Mouse (Mus musculus): Measurements from ENCODE around the gene Cacna1d.

Gene Cacna1d

DNA sequence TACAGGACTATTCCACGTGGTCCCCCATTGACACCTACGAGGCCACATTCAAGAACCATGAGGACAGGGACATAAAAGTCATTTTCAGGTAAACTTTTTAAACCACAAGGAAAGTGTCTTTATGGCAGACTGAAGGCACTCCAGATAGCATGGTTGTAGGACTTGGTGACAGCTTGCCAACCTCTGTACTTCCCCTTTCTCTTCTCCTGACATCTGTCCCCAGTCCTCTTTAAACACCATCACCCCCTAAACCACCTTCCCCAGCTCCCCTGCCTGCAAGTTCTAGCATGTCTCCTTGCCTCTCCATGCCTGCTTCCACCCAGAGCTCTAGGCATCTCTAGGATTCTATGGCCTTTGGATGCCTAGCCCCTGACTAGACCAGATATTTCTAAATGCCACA, 426.4 kb downstream of the Cacna1d start:
- DNase-seq: no peak

DNA sequence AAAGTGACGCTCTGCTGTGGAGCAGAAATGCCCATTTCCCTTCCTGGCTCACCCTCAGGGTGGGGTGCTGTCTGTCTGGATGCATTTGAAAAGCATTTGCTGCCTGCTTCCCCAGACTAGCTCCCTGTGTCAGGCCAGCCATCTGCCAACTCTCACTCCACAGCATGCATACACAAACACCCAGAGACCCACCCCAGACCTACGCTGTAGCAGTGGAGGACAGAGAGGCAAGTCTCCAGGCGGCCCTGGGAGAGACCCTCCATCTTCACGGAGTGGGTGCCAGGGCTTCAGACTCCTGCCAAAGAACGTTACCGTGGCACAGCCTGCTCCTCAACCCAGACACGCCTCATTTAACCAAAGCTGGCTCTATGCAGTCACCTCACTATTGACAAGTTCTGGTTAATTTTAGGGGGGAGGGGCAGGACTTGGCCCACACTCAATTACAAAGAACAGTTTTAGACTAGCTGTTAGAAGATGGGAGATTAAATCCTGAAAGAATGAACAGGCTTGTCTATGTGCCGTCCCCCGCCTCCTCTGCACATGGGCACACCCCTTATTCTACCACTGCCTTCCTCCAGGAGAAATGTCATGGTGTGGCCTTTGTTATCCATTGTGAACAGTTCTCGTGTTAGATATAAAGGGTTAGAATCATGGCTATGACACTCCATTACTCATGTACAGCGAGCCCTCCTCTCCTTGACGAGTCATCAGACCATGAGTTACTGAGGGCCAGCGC, 435.1 kb downstream of the Cacna1d start:
- no peak for DNase-seq

DNA sequence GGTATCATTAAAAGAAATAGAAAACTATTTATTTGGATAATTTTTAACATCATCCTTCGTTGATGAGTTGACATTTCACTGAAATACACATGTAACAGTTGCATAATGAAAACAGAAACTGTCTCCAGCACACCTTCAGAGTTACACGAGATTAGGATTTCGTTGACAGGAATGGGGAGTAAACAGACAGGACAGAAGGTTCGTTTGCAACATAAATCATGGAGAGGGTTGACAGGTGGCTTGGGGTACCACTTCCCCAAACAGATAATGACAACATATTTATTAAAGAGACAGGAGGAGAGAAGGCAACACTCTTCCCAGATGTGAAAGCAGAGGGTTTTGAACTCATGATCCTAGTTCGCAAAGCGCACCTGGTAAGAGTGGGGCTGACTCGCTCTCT, 436.3 kb downstream of the Cacna1d start:
- DNase-seq: no peak

DNA sequence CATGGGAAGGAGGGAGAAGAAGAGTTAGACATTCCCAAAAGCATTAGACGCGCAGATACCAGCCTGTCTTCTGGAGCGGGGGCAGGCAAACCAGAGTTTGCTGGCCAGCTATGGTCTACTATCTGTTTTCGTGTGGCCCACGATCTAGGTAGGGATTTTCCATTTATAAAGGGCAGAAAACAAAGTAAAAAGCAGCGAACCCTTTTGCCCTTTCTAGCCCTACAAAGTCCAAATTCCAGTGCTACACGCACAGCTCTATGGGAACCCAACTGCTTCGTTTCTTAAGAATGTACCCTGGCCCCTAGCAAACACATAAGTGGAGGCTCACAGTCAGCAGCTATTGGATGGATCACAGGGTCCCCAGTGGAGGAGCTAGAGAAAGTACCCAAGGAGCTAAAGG, 441.0 kb downstream of the Cacna1d start:
- DNase-seq: no peak

DNA sequence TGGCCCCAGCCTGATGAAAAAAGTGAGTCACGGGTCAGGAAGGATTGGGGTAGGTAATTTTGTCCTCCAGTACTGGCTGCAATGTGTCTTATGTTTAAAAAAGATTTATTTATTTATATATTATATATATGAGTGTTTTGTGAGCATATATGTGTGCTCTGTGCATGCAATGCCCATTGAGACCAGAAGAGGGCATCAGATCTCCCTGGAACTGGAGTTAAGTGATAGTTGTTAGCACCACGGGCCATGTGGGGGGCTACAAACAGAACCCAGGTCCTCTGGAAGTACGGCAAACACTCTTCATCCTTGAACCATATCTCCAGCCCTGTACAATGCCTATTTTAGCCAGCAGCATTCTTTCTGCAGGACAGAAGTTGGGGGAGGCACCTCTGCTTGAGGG, 443.2 kb downstream of the Cacna1d start:
- no peak for DNase-seq

DNA sequence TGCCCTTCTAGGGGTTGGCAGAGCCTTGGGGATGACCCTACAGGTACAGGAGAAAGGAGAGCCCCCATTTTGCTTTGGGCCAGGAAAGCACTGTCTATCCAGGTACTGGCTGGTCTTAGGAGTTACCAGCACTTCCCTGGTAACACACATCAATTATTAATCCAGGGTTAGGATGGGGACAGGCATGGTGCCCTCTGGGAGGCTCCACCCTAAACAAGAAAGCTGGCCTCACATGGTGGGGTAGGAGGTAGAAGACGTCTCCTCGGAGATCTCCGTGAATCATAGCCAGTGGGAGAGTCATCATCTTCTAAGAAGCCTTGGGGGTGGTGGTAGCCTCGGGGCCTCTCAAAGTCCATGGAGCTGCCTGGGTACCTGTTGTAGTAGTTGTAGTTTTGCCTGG, 444.3 kb downstream of the Cacna1d start:
- no peak for DNase-seq

DNA sequence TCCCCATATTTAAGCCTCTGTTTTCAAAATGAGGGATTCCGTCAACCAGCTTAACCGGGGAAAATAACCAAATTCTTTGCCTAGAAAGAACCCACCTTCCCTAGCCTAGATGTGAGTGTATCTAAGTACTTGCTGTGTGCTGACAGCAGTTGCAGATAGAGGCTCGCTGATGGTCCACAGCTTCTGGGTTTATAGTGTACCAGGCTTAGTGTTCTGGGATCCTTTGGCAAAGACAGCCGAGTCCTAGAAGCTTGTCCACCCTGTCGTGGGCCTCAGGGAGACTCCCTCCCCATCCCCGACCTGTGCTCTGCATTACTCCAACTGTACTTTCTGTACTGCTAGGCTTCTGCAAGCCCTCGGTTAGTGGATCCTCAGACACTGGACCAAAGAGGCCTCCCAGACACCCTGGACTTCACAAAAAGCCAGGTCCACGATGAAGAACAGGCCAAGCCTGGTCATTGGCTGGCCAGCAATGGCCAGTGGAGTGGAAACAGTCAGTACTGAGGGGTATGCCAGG, 445.5 kb downstream of the Cacna1d start:
- no peak for DNase-seq

DNA sequence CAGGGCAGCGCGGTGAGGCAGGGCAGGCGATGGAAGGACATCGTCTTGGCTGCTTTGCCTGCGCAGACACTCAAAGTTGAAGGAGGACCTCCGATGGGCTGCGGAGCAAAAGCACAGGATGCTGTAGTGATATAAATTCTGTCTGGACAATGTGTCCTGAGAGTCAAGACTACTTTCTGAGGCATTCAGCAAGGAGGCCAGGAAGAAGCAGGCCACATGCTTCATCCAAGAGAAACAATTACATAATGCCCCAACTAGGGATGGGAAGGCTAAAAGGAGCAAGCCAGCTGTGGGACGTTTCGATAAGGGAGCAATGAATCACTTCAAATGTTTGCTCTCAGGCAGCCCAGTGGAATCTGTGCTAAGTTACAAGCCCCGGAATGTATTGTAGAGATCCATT, 446.0 kb downstream of the Cacna1d start:
- DNase-seq: no peak

DNA sequence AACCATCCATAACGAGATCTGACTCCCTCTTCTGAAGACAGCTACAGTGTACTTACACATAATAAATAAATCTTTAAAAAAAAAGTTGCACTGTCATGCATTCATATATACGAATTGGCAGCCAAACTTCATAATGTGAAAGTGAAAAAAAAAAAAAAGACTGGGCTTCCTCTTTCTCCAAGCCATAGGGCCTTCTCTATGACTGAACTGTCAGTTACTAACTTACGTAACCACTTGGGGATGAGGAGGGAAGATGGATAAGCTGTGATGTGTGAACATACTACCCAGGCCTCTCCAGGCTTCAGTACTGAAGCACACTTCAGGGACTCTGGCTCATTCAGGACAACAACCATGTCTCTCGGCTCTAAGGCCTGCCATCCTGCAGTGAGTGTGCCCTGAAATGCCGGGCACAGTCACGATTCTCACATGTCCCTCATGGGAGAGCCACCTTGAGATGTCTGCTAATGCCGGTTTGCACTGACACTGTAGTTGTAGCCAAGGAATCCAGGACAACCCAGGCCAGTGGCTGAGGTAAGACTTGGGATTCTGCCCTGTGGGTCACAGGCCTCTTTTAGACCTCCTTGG, 447.8 kb downstream of the Cacna1d start:
- no peak for DNase-seq

DNA sequence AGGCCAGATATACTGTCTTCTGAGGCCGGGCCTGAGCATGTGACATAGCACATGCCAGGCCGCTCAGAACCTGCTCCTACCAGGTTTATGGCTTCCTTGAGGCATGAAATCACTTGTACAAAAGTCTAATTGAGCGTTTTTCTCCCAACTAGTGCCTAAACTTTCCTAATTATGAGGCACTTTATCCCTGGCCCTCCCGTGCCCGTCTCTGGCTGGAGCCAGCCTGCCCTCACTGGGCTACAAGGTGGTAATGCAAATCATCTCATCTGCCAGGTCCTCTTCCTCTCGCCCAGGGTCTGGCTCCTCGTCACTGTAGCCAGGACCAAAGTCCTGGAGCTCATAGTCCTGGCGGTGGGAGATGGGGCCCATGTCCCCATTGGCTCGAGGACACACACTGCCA, 449.4 kb downstream of the Cacna1d start:
- DNase-seq: no peak

DNA sequence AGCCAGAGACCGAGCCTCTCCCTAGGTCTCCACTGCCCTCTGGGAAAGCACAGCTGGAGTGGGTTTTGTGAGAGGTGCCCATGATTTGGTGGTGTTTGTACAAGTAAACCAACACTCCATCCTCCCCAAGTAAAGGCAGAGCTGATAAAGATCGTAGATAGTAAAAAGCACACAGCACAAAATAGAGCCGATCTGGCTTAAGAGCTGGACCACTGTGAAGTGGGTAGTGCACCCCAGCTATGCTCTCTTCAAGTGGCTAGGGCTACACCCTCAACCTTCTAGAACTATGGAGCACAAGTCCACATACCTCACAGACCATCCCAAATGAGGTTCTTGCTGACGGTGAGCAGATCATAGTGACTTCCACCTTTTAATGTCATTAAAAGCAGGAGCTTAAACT, 451.8 kb downstream of the Cacna1d start:
- no peak for DNase-seq

DNA sequence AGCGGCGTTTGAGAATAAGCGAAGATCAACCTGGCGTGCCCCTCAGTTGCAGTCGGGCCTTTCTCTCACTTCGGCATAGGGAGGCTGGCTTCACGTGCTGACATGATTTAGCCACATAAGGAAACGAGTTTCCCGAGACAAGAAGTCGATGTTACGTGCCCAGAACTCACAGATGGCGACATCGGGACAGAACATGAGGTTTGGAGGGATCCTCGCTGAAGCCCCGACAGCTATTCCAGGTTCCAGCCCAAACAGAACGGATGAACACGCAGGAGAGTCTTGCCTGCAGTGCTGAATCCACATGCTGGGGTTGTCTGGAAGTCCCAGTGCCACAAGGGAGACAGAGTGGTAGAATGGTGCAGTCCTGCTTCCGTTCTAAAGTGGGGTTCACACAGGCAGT, 452.8 kb downstream of the Cacna1d start:
- no peak for DNase-seq

DNA sequence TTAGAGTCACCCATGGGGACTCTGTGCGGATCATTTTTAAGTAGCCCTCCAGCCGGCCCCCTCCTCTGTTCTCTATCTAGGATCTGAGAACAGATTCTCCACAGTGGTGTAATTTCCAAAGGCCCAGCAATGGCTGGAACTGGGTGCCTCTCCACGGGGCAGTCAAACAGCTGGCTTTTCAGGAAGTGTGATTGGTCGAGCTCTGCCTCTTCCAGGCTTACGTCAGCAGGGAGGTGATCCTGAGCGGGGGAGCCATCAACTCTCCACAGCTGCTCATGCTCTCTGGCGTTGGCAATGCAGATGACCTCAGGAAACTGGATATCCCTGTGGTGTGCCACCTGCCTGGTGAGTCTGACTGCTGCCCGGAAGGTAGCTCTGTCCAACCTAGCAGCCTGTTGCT, 457.9 kb downstream of the Cacna1d start:
- DNase-seq: no peak

DNA sequence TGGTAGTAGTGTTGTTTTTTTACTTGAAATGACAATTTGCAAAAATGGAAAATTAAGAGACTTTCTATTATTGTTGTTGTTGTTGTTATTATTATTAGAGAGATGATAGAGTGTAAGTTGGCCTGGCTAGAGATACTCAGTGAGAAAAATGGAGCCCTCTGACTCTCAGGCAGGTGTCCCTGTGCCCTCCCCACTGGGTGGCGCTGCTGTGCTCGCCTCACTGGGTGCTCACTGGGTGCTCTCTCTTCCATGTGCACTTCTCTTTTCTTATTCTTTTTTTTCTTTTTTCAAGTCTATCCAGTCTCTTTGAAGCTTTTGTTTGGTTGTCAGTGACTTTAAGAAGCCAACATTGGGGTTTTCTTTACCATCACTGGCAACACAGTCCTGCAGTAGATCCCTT, 463.9 kb downstream of the Cacna1d start:
- peak; percentile 46 for DNase-seq

DNA sequence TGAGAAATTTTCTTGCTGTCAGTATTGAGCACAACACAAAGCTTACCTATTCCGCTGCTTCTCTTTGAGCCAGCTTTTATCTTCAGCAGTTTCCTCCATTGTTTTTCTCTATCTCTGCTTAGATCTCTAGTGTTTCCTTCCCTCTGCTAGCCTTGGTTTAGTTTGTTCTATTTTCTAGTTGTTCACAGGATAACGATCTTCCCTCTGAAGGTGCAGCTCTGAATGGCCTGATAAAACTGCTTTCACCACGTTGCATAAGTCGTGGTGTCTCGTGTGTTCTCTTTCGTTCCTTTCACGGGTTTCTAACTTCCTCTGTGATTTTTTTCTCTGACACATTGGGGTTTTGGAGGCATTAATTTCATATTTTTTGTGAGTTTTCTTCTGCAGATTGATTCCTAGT, 466.9 kb downstream of the Cacna1d start:
- DNase-seq: no peak

DNA sequence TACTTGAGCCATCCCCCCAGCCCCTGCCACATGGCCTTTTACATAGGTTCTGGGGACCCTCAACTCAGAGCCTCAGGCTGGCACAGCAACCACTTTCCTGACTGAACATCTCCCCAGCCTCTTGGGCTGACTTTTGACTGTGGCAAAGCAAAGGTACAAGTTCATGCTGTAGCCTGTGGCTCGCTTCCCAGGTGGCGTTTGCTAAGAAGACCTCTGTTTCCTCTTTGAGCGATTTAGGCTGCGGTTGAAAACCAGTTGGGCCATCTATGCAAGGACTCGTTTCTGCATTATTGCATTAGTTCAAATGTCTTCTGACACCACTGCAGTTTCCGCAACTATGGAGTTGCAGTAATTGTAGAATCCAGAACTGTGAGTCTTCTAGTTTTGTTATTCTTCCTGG, 468.8 kb downstream of the Cacna1d start:
- no peak for DNase-seq

DNA sequence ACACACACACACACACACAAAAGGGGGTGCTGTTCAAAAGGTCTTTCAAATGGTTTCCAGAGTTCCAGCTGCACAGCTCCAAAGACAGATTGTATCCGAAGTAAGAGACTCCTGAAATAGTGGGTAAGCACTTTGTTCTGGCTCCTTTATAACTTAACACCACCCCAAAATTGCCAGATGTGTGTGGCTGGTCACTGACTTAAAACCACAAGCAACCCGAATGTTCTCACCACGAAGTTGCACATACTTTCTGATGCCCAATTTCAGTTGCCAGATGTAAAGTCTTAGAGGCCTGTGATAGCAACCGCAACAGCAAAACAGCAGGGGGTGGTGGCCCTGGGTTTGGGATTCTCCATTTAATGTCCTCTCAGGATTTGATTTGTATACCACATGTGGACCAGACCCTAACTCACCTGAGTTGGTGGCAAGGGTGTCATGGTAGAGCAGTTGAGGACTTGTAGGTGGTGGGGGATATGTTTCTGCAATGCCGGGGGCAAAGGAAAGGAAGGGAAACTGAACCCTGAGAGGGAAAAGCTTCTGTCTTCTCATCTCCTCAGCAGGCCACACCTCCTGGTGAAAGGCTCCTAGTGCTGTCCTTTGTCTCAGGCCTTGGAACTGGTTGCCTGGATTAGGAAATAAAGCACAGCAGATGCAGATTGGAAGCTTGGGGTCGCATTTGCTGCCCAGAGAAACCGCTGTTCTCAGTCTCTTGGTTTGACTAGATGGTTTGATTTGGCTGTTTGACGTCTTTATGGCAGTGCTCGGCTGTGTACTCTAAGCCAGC, 471.3 kb downstream of the Cacna1d start:
- DNase-seq: no peak

DNA sequence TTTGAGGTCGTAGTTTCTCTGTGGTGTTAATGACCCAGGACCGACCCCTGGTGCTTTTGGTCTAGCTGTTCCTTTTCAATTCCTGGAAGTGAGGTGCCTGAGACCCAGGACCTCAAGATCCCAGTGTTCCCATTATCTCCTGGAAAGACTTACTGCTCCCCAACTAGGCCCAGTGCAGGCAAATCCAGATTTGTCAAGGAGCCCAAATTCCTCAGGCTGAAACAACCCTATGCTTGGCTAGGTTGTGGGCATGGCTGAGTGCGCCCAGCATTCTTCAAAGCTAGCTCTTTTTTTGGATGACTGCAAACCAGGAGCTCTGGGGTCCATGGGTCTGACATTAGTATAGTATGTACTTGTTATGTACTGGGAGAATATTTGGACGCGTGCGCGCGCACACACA, 471.9 kb downstream of the Cacna1d start:
- DNase-seq: no peak

DNA sequence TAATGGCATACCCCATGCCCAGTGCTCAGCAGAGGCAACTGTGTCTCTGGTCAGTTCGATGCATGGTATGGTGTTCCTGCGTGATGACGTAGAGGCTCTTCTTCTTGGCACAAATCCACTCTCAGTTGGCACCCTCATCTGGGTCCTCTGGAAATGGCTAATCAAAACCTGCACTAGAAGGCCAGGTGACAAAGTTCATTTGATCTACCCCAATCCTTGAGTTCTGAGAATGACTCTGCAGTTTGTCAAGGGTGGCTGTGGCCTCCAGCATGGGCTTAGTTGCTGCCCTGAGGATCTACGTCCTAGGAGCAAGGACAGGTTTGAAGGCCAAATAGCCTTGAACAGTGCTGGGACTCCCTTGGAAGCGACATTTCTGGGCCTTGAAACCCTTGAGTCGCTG, 472.4 kb downstream of the Cacna1d start:
- no peak for DNase-seq

DNA sequence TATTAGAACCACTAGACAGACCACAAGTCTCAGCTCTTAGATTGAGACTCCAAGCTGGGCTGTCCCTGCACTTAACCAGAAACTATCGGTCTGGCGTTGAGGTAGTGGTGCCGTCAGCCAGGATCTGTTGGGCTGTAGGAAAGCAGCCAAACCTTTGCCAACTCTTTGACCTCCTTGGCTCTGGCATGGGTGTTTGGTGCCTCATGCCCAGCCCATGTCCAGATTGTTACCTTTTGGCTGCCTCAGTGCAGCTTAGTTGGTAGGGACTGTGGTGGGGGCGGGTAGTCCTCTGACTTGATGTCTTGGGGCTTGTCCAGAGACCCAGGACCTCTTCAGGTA, 472.8 kb downstream of the Cacna1d start:
- no peak for DNase-seq

DNA sequence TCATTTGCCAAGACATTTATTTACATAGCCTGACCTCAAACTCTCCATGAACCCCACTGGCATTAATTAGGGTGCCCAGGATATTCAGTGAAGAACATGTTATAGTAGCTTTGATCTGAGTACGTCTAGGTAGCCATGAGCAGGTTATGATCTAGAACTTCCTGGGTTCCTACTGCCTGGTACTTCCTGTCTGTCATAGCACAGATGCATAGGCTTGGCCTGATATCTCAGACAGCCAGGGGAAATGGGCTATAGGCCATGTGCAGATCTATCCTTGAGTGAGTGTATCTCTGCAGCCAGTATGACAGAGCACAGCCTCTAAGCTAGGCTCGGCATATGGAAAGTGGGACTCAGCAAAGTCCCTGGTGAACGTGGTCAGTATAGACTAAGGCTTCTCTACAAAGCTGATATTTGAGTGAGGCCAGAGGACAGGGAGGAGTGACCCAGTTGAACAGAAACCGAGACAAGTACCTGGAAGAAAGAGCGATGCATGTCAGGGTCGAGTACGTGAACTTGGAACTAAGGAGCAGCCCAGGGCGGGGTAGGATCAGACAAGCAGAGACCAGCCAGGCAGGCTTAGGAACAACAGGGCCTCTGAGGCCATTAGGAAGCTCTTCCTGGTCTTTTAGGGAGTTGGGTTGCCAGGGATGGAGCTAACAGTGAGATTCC, 473.3 kb downstream of the Cacna1d start:
- no peak for DNase-seq

DNA sequence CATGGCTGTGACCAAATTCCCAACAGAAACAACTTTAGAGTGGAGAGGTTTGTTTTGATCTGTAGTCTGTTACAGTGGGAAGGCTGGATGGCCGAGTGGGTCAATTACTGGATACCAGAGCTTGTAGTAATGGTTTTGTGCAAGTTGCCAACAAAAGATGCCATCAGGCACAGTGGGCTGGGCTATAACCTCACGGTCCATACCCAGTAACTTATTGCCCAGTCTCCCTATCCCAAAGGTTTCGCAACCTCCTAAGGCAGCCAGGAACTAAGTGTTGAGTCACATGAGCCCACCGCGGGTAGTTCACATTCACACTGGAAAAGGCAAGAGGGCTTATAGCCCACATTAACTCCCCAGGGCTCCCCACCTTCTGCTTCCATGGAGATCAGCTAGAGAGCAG, 474.6 kb downstream of the Cacna1d start:
- DNase-seq: no peak

DNA sequence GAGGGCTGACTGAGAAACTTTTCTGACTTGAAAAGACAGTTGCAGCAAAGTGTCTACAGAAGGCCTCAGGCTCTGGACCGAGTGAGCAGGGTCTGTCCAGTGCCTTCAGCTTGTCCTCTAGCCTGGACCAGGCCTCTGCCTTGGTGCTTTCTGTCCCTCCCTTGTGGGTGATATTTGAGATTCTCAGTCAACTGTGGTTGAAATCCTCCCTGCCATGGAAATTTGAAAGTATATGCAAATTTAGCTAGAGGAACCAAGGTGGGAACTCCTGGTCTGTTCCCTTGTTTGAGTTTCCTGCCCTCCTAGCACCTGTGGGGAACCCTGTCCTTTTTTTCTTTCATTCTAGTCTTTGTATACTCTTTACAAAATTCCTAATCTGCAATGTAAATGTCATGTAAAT, 476.2 kb downstream of the Cacna1d start:
- DNase-seq: no peak

DNA sequence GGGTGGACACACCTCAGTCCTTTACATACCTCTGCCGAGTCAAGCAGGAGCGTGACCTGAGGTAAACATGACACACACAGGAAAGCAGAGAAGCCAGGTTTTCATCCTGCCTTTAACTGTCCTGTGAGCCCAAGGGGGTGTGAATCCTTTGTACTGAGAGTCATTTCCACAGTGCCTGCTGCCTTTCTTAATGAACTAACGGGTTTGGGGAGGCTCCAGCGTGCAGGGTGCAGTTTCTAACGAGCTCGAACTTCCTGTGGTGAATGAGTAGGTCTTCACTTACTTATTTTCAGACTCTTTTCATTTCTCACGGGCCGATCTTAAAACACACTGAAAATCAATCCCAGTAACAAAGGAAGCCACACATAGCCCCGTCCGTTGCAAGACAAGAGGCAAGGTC, 476.8 kb downstream of the Cacna1d start:
- no peak for DNase-seq

Measured in liver (tissue).